Mouse (Mus musculus) olfactory bulb, adult 2 months (tissue): ENCODE results near the gene Ttll8. TPM values are rescaled to one million over a fixed set of nuclear protein-coding genes. Genes with fewer than 3 reads are reported as not detected.

Source experiments
- H3K27ac ChIP-seq: fragments of 200-500 bp; 2 replicates; pipeline ENCODE4 v1.5.1; 2012; ENCODE audit warnings: low read depth, low read length; ENCODE audit not compliant: insufficient read depth
- H3K4me1 ChIP-seq: fragments of 200-500 bp; 2 replicates; pipeline ENCODE4 v1.6.1; 2012; ENCODE audit warnings: low read length; ENCODE audit not compliant: control insufficient read depth, insufficient read depth
- H3K4me3 ChIP-seq: fragments of 200-500 bp; 2 replicates; pipeline ENCODE4 v1.5.1; 2012; ENCODE audit warnings: mild to moderate bottlenecking, low read depth, low read length, moderate library complexity; ENCODE audit not compliant: insufficient read depth
- CTCF ChIP-seq: fragments of 200-500 bp; IDR thresholded peaks from 2 replicates; pipeline ENCODE4 v1.5.1; 2012; ENCODE audit warnings: low read depth, mild to moderate bottlenecking, low read length, moderate library complexity; ENCODE audit not compliant: insufficient read depth
- POLR2A ChIP-seq: fragments of 200-500 bp; IDR thresholded peaks from 2 replicates; pipeline ENCODE4 v1.6.1; 2012; ENCODE audit warnings: mild to moderate bottlenecking, low read depth, low read length, moderate library complexity; ENCODE audit not compliant: insufficient read depth
- WGBS: fragments of 180-500 bp; shearing (Covaris S2); methylation state at CpG from one replicate; pipeline ENCODE4 v1.1.7; 2018; 5-methylcytosine and 5-hydroxymethylcytosine counted together
- polyA plus RNA-seq: library from polyadenylated mRNA; stranded (reverse); fragments of >200 nt; gene quantifications from 2 replicates; pipeline ENCODE4 v1.2.4, GENCODE M21; 2012; ENCODE audit warnings: low replicate concordance; ENCODE audit not compliant: missing spikeins, insufficient read depth, insufficient read length

The Ttll8 gene
- polyA plus RNA-seq, 1 experiment, result not detected

- TF ChIP-seq CTCF (no peak), POLR2A (no peak)
- 85% methylated on average over 4 of the region's 4 CpGs for WGBS
- no peak overlapping the region for H3K27ac ChIP-seq
- H3K4me3 ChIP-seq, result no peak overlapping the region
- peaks cover 2% of the 10 kb centered on the region; the same call in 1 of the 2 replicates for H3K4me1 ChIP-seq
These were observed 18.1 kb upstream of the Ttll8 start for GRCm38 (mm10) chr15:88972300-88972699.

DNA sequence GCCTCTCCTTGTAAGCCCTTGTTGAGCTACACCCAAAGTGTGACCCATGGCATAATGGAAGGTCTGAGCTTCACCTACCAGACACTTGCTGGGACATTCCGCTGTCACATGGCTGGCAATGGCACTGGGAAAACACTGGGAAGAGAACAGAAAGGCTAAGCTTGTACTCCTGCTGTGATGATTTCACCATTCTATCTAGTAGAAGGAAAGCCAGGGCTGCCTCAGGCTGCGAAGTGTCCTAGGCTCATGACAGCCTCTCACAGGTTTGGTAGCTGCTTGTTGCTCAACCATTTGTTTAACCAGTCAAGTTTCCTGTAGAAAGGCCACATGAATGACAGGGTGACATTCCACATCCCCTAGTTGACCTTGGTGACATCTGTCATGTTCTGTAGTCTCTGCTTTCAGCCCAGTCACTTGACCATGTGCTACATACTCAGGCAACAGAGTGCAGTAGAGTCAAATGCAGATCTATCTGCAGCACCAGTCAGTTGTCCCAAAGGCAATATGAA is 9.9 kb upstream of the Ttll8 start:
- Histone ChIP-seq H3K4me1 (no peaks in the 10 kb centered on the region), H3K4me3 (no peak overlapping the region), H3K27ac (no peak overlapping the region)
- WGBS, result 93% methylated on average over 2 of the region's 2 CpGs
- TF ChIP-seq CTCF (no peak), POLR2A (no peak)

DNA sequence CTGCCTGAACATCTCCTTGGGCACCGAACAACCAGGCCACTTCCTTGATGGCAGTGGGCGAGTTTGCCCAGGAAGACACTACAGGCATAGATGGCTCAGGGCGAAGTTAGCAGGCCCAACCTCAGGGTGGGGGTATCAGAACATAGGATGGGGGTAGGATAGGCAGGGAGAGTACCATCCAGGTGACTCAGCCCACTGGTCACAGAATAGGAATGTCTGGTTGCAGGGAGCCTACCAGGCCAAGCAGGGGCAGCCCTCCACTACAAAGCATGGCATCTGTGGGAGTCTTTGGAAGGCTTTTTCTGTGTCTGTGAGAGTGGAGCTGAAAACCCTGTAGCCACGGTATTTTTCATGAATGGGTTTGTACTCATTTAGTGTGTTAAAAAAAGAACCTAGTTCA is 3.3 kb upstream of the Ttll8 start:
- peaks cover 10% of the 10 kb centered on the region for H3K4me1 ChIP-seq
- WGBS, result 76% methylated on average over 4 of the region's 4 CpGs
- TF ChIP-seq POLR2A, result no peak
- TF ChIP-seq CTCF, result no peak
- H3K4me3 ChIP-seq, result no peak overlapping the region
- H3K27ac ChIP-seq, result no peak overlapping the region

GRCm38 (mm10) chr15:88955342-88955741 is 1.1 kb upstream of the Ttll8 start:
- no peak overlapping the region for H3K4me3 ChIP-seq
- WGBS, result 95% methylated on average over 6 of the region's 6 CpGs
- peaks cover 10% of the 10 kb centered on the region for H3K4me1 ChIP-seq
- no peak overlapping the region for H3K27ac ChIP-seq
- TF ChIP-seq CTCF, result no peak
- no peak for TF ChIP-seq POLR2A

GRCm38 (mm10) chr15:88951246-88951645 is 3.0 kb downstream of the Ttll8 start:
- H3K27ac ChIP-seq, result no peak overlapping the region
- H3K4me3 ChIP-seq, result no peak overlapping the region
- WGBS, result 79% methylated on average over 4 of the region's 4 CpGs
- peaks cover 10% of the 10 kb centered on the region for H3K4me1 ChIP-seq
- TF ChIP-seq CTCF (no peak), POLR2A (no peak)

DNA sequence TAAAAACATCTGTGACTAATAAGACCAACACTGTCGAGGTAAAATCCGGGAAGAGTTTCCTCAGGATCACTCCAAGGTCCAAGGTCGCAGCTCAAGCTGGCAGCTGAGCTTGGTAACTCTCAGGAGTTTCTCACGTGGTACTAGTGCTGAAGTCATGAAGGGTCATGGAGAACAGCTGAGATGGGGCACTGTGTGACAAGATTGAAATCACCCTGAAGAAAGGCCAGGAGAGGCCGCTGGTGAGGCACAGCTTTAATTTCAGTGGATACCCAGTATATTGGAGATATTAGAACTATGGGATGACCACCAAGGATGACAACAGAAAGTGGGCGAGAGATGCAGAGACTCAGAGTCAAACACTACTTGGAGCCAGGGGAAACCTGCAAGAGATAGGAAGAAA is 7.4 kb downstream of the Ttll8 start:
- WGBS, result 70% methylated on average over 6 of the region's 6 CpGs
- no peak for TF ChIP-seq POLR2A
- H3K27ac ChIP-seq, result no peak overlapping the region
- H3K4me1 ChIP-seq, result peaks cover 3% of the 10 kb centered on the region; the same call in 1 of the 2 replicates
- no peak overlapping the region for H3K4me3 ChIP-seq

GRCm38 (mm10) chr15:88943896-88944551 is 10.2 kb downstream of the Ttll8 start:
- WGBS, result 57% methylated on average over 5 of the region's 5 CpGs
- no peak overlapping the region for H3K4me3 ChIP-seq
- peaks cover 3% of the 10 kb centered on the region; the same call in 1 of the 2 replicates for H3K4me1 ChIP-seq
- H3K27ac ChIP-seq, result no peak overlapping the region
- TF ChIP-seq CTCF (no peak), POLR2A (no peak)

GRCm38 (mm10) chr15:88942783-88943182 is 11.4 kb downstream of the Ttll8 start:
- Histone ChIP-seq H3K27ac (no peak overlapping the region), H3K4me3 (no peak overlapping the region), H3K4me1 (peaks cover 3% of the 10 kb centered on the region; the same call in 1 of the 2 replicates)
- WGBS, result 84% methylated on average over 5 of the region's 5 CpGs
- TF ChIP-seq POLR2A, result no peak
- TF ChIP-seq CTCF, result no peak

- Histone ChIP-seq H3K27ac (0 out of 2 replicates have a peak overlapping the region, but pooled peaks have one; percentile 2), H3K4me1 (peaks cover 9% of the 10 kb centered on the region; the same call in 1 of the 2 replicates), H3K4me3 (no peak overlapping the region)
- TF ChIP-seq POLR2A, result no peak
- TF ChIP-seq CTCF, result no peak
- 82% methylated on average over 2 of the region's 2 CpGs for WGBS
These were observed 16.9 kb downstream of the Ttll8 start for GRCm38 (mm10) chr15:88937291-88937650.
